7 mouse cellular contexts compared by ENCODE assay signal in the genomic region with DNA sequence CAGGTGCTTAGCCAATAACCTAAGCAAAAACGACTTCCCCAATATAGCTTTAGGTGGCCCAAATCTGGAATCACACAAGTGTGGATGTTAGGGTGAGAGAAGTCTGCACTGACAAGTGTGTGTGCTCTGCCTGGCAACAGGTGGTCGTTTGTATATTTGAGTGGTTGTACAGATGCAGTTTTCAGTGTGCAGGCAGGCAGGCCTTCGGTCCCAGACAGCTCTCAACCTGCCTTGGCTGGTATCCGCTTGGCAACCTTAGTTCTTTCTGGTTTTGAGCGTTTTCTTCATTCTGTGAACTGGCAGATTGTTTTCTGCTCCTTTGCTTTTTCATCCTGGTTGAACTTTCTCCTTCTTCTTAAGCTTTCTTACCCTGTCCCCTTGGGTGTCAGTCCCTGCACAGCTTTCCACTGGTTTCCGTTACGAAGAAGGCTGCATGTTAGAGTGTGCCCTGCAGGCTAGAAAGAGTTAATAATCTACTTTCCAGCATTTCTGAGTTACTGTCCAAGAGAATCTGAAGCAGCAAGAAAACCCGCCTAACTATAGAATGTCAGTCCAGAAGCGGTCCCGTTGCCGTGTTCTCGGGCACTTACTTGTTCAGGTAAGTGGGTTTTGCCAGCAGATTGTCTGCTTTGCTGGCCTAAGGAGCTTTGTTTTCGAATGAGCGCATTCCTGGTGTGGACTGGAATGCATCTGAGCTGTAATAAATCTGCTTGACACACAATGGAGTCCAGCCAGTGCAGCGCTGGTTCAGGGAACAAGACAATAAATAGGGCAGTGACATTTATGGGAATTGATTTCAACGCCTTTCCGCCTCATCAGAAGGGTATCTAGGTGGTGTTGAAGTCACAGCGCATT.
DNase-seq lines count a peak whose midpoint lies in the region; ATAC-seq and TF ChIP-seq lines count a peak whose summit lies in the region.

No protein-coding gene starts in this region.

- no peak overlapping the region for H3K9ac ChIP-seq in forebrain, embryonic 13.5 days
- peak overlapping the region; percentile 24; the same call in 1 of the 2 replicates for H3K9ac ChIP-seq in hindbrain, postnatal 0 days (replicated peaks; ENCODE audit: low read length)
- H3K9ac ChIP-seq in lung, embryonic 14.5 days, result peak overlapping the region; percentile 18; the same call in 1 of the 2 replicates

- intact Hi-C loops in left cerebral cortex, postnatal 10 days (cut with DNase I), result no loop called here

- peak overlapping the region; percentile 59 for H3K27ac ChIP-seq in forebrain, embryonic 13.5 days
- peak overlapping the region; percentile 54 for H3K27ac ChIP-seq in hindbrain, postnatal 0 days
- H3K27ac ChIP-seq in lung, embryonic 14.5 days (ENCODE audit: low read depth), result peak overlapping the region; percentile 62; the same call in 1 of the 2 replicates

- WGBS in forebrain, embryonic 13.5 days, result 29% methylated on average over 18 of the region's 18 CpGs
- 32% methylated on average over 18 of the region's 18 CpGs for WGBS in hindbrain, postnatal 0 days
- 34% methylated on average over 18 of the region's 18 CpGs for WGBS in lung, embryonic 14.5 days

- H3K4me3 ChIP-seq in forebrain, embryonic 13.5 days, result no peak overlapping the region
- no peak overlapping the region for H3K4me3 ChIP-seq in hindbrain, postnatal 0 days (ENCODE audit: low read length)
- no peak overlapping the region for H3K4me3 ChIP-seq in lung, embryonic 14.5 days (ENCODE audit: low read depth, low read length)

- no peak for TF ChIP-seq CTCF in hindbrain, postnatal 0 days (IDR thresholded peaks at IDR 0.05; ENCODE audit: low read depth)
- TF ChIP-seq CTCF in lung, embryonic 14.5 days (IDR thresholded peaks at IDR 0.05; ENCODE audit: low read depth), result no peak

- no peaks in the 10 kb centered on the region for H3K9me3 ChIP-seq in forebrain, embryonic 13.5 days (replicated peaks)
- no peaks in the 10 kb centered on the region for H3K9me3 ChIP-seq in hindbrain, postnatal 0 days (ENCODE audit: low read length)
- H3K9me3 ChIP-seq in lung, embryonic 14.5 days (ENCODE audit: low read depth, low read length), result no peaks in the 10 kb centered on the region

- no peaks in the 10 kb centered on the region for H3K36me3 ChIP-seq in forebrain, embryonic 13.5 days (ENCODE audit: poor library complexity, severe bottlenecking)
- H3K36me3 ChIP-seq in hindbrain, postnatal 0 days (ENCODE audit: insufficient read depth, low read length), result no peaks in the 10 kb centered on the region
- H3K36me3 ChIP-seq in lung, embryonic 14.5 days (ENCODE audit: insufficient read depth), result no peaks in the 10 kb centered on the region

- peak; percentile 84 for DNase-seq in embryo, embryonic 10 days (ENCODE audit: low spot score)
- peak; percentile 45 for DNase-seq in hindbrain, postnatal 0 days (ENCODE audit: low spot score)
- DNase-seq in lung, embryonic 14.5 days, result peak; percentile 74
- DNase-seq in ovary, postnatal 36 days (ENCODE audit: low spot score), result peak; percentile 33
- no peak for DNase-seq in right cerebral cortex, postnatal 4 days
- no peak for DNase-seq in left cerebral cortex, postnatal 10 days (ENCODE audit: extremely low spot score in 1 of 2, low spot score in 2 of 2)

- peaks cover 61% of the 10 kb centered on the region for H3K4me1 ChIP-seq in forebrain, embryonic 13.5 days
- H3K4me1 ChIP-seq in hindbrain, postnatal 0 days (ENCODE audit: insufficient read depth, low read length), result peaks cover 9% of the 10 kb centered on the region; the same call in 1 of the 2 replicates
- 0 out of 2 replicates have a peak, but pooled peaks cover 3% of the 10 kb centered on the region for H3K4me1 ChIP-seq in lung, embryonic 14.5 days (ENCODE audit: insufficient read depth)

- H3K4me2 ChIP-seq in forebrain, embryonic 13.5 days, result peak overlapping the region; percentile 39
- H3K4me2 ChIP-seq in hindbrain, postnatal 0 days (ENCODE audit: low read depth, low read length), result peak overlapping the region; percentile 48
- H3K4me2 ChIP-seq in lung, embryonic 14.5 days, result peak overlapping the region; percentile 45

- no peaks in the 10 kb centered on the region for H3K27me3 ChIP-seq in forebrain, embryonic 13.5 days
- H3K27me3 ChIP-seq in hindbrain, postnatal 0 days (ENCODE audit: insufficient read depth, low read length), result no peaks in the 10 kb centered on the region
- H3K27me3 ChIP-seq in lung, embryonic 14.5 days (ENCODE audit: insufficient read depth, low read length), result no peaks in the 10 kb centered on the region

- ATAC-seq in forebrain, embryonic 13.5 days, result no peak
- ATAC-seq in hindbrain, postnatal 0 days, result peak; percentile 31; the same call in 1 of the 2 replicates
- ATAC-seq in lung, embryonic 14.5 days (ENCODE audit: insufficient read depth), result no peak

Comparison
In these comparisons a context has a peak if more than half of its experiments do, and no peak if none do; other contexts are left out.
1. DNase-seq: peak in embryo, embryonic 10 days (single experiment), hindbrain, postnatal 0 days (single experiment), lung, embryonic 14.5 days (single experiment) and ovary, postnatal 36 days (single experiment); none in right cerebral cortex, postnatal 4 days (single experiment) and left cerebral cortex, postnatal 10 days (0 of 2).
2. Peak in every context shown above with its lines, with median percentiles within 50 percentile points of each other: H3K27ac ChIP-seq and H3K4me2 ChIP-seq.